Mouse (Mus musculus): ENCODE measurements around the gene Mrgprd. TPM values are rescaled to one million over a fixed set of nuclear protein-coding genes. Genes with fewer than 3 reads are reported as not detected.

The Mrgprd gene
- total and polyA plus RNA-seq, 2 experiments, result not detected

DNA sequence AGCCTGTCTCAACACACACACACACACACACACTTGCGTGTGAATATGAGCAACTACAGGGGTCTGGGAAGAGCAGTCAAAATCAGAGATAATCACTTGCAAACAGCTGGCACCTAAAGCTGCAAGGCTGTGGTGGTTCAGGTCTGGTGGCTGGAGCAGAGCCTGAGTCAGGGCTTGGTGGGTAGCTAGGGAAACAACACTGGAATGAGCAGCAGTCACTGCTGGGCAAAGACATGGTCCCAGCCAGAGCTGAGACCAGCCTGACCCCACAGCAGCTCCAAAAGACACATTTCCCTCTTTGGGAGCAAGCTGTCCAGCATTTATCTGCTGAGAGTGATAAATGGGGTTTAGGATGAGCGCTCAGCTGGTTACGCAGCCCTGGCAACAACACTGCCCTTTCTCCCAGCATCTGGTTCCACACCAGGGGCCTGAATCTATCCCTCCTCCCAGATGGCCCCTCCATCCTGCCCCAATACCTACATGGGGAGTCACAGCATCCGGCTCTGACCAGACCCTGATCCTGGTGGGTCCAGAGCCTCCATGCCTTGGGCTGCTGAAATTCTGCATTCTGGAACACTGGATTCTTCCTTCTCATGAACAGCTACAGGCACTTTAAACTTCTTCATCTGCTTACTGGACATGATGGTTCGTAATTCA, 25.7 kb downstream of the Mrgprd start:
- no peaks in the 10 kb centered on the region for H3K27me3 ChIP-seq (ENCODE audit: control insufficient read depth, insufficient read depth, low read length)
- WGBS, result 89% methylated on average over 5 of the region's 5 CpGs
- no peaks in the 10 kb centered on the region for H3K4me1 ChIP-seq (ENCODE audit: control insufficient read depth, insufficient read depth, low read length)
- TF ChIP-seq POLR2A (IDR thresholded peaks at IDR 0.05; ENCODE audit: extremely low read depth, insufficient read depth, low read length) (no peak), CTCF (IDR thresholded peaks at IDR 0.05; ENCODE audit: low read depth, low read length) (no peak)
- no peak overlapping the region for H3K27ac ChIP-seq (replicated peaks; ENCODE audit: insufficient read depth, low read depth, low read length)
- H3K9ac ChIP-seq (ENCODE audit: low read depth, low read length), result no peak overlapping the region
- no peak overlapping the region for H3K4me3 ChIP-seq (ENCODE audit: insufficient read depth, low read depth, low read length)
- DNase-seq (ENCODE audit: extremely low read depth, low read depth, low spot score), result no peak
- no peaks in the 10 kb centered on the region for H3K79me2 ChIP-seq (ENCODE audit: control insufficient read depth, insufficient read depth, low read length)
- no peaks in the 10 kb centered on the region for H3K36me3 ChIP-seq (ENCODE audit: control insufficient read depth, insufficient read depth, low read length)

Other genes with a start within 250 kb of the Mrgprd start
- 0.13 TPM in 1 of 2 replicates, not detected in the other for gene 1810010D01Rik, start 106.7 kb upstream of the Mrgprd start, total RNA-seq (2014; rRNA removed)
- 0.13 TPM in 1 of 2 replicates, not detected in the other for gene 1810010D01Rik, start 106.7 kb upstream of the Mrgprd start, polyA plus RNA-seq (2012; rRNA removed)
- gene Tpcn2, start 30.8 kb upstream of the Mrgprd start, total RNA-seq (2014; rRNA removed), result 1.9 and 2.9 TPM in 2 replicates
- gene Tpcn2, start 30.8 kb upstream of the Mrgprd start, polyA plus RNA-seq (2012; rRNA removed), result 2.6 and 5.0 TPM in 2 replicates
- gene Mrgprf, start 14.0 kb upstream of the Mrgprd start, total RNA-seq (2014; rRNA removed), result not detected in 2 replicates
- gene Mrgprf, start 14.0 kb upstream of the Mrgprd start, polyA plus RNA-seq (2012; rRNA removed), result 0.48 and 0.66 TPM in 2 replicates

All from liver, adult 2 months (tissue).